Mouse (Mus musculus): ENCODE measurements around the gene Rara. TPM values are rescaled to one million over a fixed set of nuclear protein-coding genes. Genes with fewer than 3 reads are reported as not detected.

Rara gene
- total and polyA plus RNA-seq, 3 experiments, result 12.1 to 13.7 TPM; not detected in 1

DNA sequence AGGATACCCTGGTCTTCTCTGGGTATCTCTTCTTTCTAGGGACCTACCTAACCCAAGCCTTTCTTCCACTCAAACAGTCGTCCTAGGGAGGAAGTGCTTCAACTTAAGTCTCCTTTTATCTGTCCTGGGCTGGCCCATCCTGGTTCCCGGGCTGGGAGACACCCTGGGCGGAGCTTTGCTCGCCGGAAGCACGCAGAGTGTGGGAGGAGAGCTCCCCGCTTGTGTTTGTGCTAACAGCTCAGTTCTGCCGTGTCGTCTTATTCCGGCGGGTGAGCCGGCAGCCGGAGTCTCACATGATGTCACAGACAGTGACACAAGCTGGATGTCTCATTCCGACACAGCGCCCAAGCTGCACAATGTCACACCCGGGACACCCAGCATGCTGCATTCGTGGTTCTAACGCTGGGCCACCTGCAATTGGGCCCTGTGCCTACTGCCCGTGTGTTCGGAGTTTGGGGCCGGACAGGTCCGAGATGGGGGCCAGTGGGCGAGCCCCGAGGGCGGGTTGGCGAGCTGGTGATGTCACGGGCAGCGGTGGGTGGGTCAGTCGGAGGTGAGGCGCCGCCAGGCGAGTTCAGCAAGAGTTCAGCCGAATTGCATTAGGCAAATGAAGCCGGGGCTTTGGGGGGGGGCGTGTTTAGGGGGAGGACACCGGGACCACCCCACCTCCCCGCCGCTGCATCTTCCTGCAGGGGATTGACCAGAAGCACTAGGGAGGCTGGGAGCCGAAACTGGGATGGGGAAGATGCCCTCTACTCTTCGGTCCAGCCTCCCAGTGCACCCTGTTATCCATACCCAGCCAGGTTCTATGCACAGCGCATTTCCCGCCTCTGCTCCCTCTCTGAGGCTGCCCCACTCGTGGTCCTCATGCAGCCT, 32.1 kb downstream of the Rara start (continued):
- TF ChIP-seq MXI1 (IDR thresholded peaks at IDR 0.05; ENCODE audit: low read depth, low read length) (peak; percentile 89), POLR2AphosphoS2 (IDR thresholded peaks at IDR 0.05; ENCODE audit: low read length) (0 out of 2 replicates have a peak, but pooled peaks have one; percentile 63), GATA1 (IDR thresholded peaks at IDR 0.05; ENCODE audit: low read depth, low read length) (peak; percentile 92), RAD21 (IDR thresholded peaks at IDR 0.05; ENCODE audit: low read depth, low read length) (no peak), ZNF384 (IDR thresholded peaks at IDR 0.05; ENCODE audit: low read depth, low read length) (no peak)

- H3K27me3 ChIP-seq (ENCODE audit: control insufficient read depth in 1 of 2, insufficient read depth in 2 of 2, low read length in 2 of 2), result no peaks in the 10 kb centered on the region
- peak; percentile 90 for DNase-seq (ENCODE audit: low read depth, low spot score)
- H3K79me2 ChIP-seq (ENCODE audit: control insufficient read depth, insufficient read depth, low read length, poor library complexity), result peaks cover 3% of the 10 kb centered on the region
- TF ChIP-seq ZNF384 (IDR thresholded peaks at IDR 0.05; ENCODE audit: low read depth, low read length) (no peak), SMC3 (IDR thresholded peaks at IDR 0.05; ENCODE audit: low read depth, low read length) (no peak), ZC3H11A (IDR thresholded peaks at IDR 0.05; ENCODE audit: low read depth, low read length) (no peak), ZKSCAN1 (IDR thresholded peaks at IDR 0.05; ENCODE audit: low read depth, low read length) (no peak), HCFC1 (IDR thresholded peaks at IDR 0.05; ENCODE audit: low read depth, low read length) (peak; percentile 54; the same call in 1 of the 2 replicates), UBTF (IDR thresholded peaks at IDR 0.05; ENCODE audit: borderline replicate concordance, insufficient read depth, low read depth, low read length) (no peak), GABPA (IDR thresholded peaks at IDR 0.05; ENCODE audit: low read depth, low read length) (no peak), NELFE (IDR thresholded peaks at IDR 0.05; ENCODE audit: low read depth, low read length) (0 out of 2 replicates have a peak, but pooled peaks have one; percentile 40), MYB (IDR thresholded peaks at IDR 0.05; ENCODE audit: low read depth, low read length) (no peak), POLR2AphosphoS5 (IDR thresholded peaks at IDR 0.05; ENCODE audit: borderline replicate concordance, low read depth, low read length) (no peak), NRF1 (IDR thresholded peaks at IDR 0.05; ENCODE audit: insufficient read depth, low read depth, low read length, poor library complexity, severe bottlenecking) (no peak), EP300 (IDR thresholded peaks at IDR 0.05; ENCODE audit: low read depth in 1 of 2, low read length in 2 of 2) (0 out of 4 replicates have a peak, but pooled peaks of 1 of the 2 experiments have one; percentile 3), MYC (IDR thresholded peaks at IDR 0.05; ENCODE audit: low read depth, low read length) (no peak), MXI1 (IDR thresholded peaks at IDR 0.05; ENCODE audit: low read depth, low read length) (no peak; the same call in 1 of the 2 replicates), RAD21 (IDR thresholded peaks at IDR 0.05; ENCODE audit: low read depth, low read length) (no peak), JUND (IDR thresholded peaks at IDR 0.05; ENCODE audit: low read depth, low read length) (no peak), TCF12 (IDR thresholded peaks at IDR 0.05; ENCODE audit: low read depth, low read length) (0 out of 2 replicates have a peak, but pooled peaks have one; percentile 30), E2F4 (IDR thresholded peaks at IDR 0.05; ENCODE audit: borderline replicate concordance, low read depth, low read length) (no peak), ELF1 (IDR thresholded peaks at IDR 0.05; ENCODE audit: low read depth, low read length) (peak; percentile 51; the same call in 1 of the 2 replicates), TBP (IDR thresholded peaks at IDR 0.05; ENCODE audit: low read depth, low read length) (no peak), CHD1 (IDR thresholded peaks at IDR 0.05; ENCODE audit: low read depth, low read length) (no peak), MAX (IDR thresholded peaks at IDR 0.05; ENCODE audit: low read length) (0 out of 2 replicates have a peak, but pooled peaks have one; percentile 6), MAFK (IDR thresholded peaks at IDR 0.05; ENCODE audit: borderline replicate concordance, low read depth, low read length) (no peak), SIN3A (IDR thresholded peaks at IDR 0.05; ENCODE audit: low read length) (peak; percentile 85), ZMIZ1 (IDR thresholded peaks at IDR 0.05; ENCODE audit: low read depth, low read length) (no peak), CTCF (IDR thresholded peaks at IDR 0.05 in 2 of 3, conservative IDR thresholded peaks at IDR 0.05 in 1 of 3; ENCODE audit: control insufficient read depth in 1 of 3, insufficient read depth in 1 of 3, low read depth in 2 of 3, low read length in 3 of 3, poor library complexity in 1 of 3, severe bottlenecking in 1 of 3) (no peak), MAZ (IDR thresholded peaks at IDR 0.05; ENCODE audit: low read depth, low read length) (peak; percentile 84), POLR2A (IDR thresholded peaks at IDR 0.05; ENCODE audit: control insufficient read depth in 1 of 2, insufficient read depth in 1 of 2, low read depth in 1 of 2, low read length in 2 of 2, poor library complexity in 1 of 2) (peak; percentile 20 to 48; a peak in 2 of 4 replicates), POLR2AphosphoS2 (IDR thresholded peaks at IDR 0.05; ENCODE audit: low read length) (no peak), BHLHE40 (IDR thresholded peaks at IDR 0.05; ENCODE audit: borderline replicate concordance, low read depth, low read length) (no peak), TAL1 (IDR thresholded peaks at IDR 0.05; ENCODE audit: low read length) (no peak)
- peak overlapping the region; percentile 79 for H3K9ac ChIP-seq (ENCODE audit: control insufficient read depth, low read depth, low read length, poor library complexity, severe bottlenecking)
- peak overlapping the region; percentile 67 to 84 for H3K4me3 ChIP-seq (ENCODE audit: control insufficient read depth in 1 of 2, insufficient read depth in 1 of 2, low read depth in 2 of 2, low read length in 2 of 2)
- H3K9me3 ChIP-seq (replicated peaks; ENCODE audit: insufficient read depth, low read length), result no peaks in the 10 kb centered on the region
- H3K36me3 ChIP-seq (ENCODE audit: control insufficient read depth in 1 of 2, insufficient read depth in 2 of 2, low read length in 2 of 2), result peaks cover 0 to 18% of the 10 kb centered on the region in 2 experiments; a peak in 2 of 4 replicates
- H3K27ac ChIP-seq (ENCODE audit: control insufficient read depth, low read depth, low read length), result peak overlapping the region; percentile 91
- H3K4me1 ChIP-seq (ENCODE audit: control insufficient read depth in 1 of 2, insufficient read depth in 2 of 2, low read length in 2 of 2), result peaks cover 3 to 30% of the 10 kb centered on the region in 2 experiments
Observed at GRCm38 (mm10) chr11:98960313-98960906, 32.8 kb downstream of the Rara start.
